Mouse (Mus musculus): ENCODE data around the gene Tab3.

DNA sequence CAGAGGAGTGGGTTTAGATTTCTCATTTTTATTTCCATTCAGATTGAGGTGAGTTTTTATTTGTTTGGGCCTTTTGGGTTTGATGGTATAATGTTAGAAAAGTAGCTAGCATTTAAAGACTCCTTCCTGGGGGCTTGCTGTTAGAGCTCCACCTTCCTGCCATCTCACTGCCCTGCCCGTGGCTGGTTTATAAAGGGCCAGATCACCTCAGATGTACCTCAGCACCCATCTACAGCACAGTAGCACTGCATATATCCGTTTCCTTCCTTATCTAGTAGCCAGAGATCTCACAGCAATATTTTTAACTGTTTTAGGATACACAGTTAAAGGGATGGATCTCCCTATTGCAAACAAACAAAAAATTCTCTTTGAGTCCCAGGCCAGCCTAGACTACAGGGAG is 6.9 kb downstream of the Tab3 start:
- no peak for TF ChIP-seq CTCF (IDR thresholded peaks at IDR 0.05; ENCODE audit: insufficient read depth, low read length)
- TF ChIP-seq POLR2A (IDR thresholded peaks at IDR 0.05; ENCODE audit: borderline replicate concordance, extremely low read depth, low read depth, low read length) = no peak

All from lung, adult 2 months (tissue).